9 mouse cellular contexts compared by ENCODE assay signal in genomic region chr17:26933885-26934827, GRCm38 (mm10). TPM values are rescaled to one million over a fixed set of nuclear protein-coding genes. Genes with fewer than 3 reads are reported as not detected.
A peak's percentile ranks its signal among the peaks of the same experiment; 100 is the strongest.
DNase-seq lines count a peak whose midpoint lies in the region; ATAC-seq lines count a peak whose summit lies in the region.
"Had no signal": no experiment of that assay in that cellular context is flagged by ENCODE, and none has a peak within 500 bp of the region (broad histone marks: within the 10 kb centered on the region; RNA-seq: fewer than 3 reads in every experiment).

No protein-coding gene starts in this region.

- ATAC-seq in kidney, embryonic 15.5 days (replicated peaks; ENCODE audit: low FRiP score) = no peak
- no peak for ATAC-seq in embryonic facial prominence, embryonic 12.5 days (ENCODE audit: insufficient number of reproducible peaks, insufficient read depth, low FRiP score, low TSS enrichment)
- no peak for ATAC-seq in hindbrain, embryonic 14.5 days (ENCODE audit: low FRiP score)
- no peak for ATAC-seq in midbrain, embryonic 13.5 days

- peak overlapping the region; percentile 91; the same call in 1 of the 2 replicates for H3K27ac ChIP-seq in kidney, embryonic 15.5 days
- peak overlapping the region; percentile 79 for H3K27ac ChIP-seq in embryonic facial prominence, embryonic 12.5 days
- H3K27ac ChIP-seq in hindbrain, embryonic 14.5 days = no peak overlapping the region
- H3K27ac ChIP-seq in midbrain, embryonic 13.5 days = no peak overlapping the region

- DNase-seq in kidney, adult 9 months = no peak
- DNase-seq in hindbrain, embryonic 14.5 days (ENCODE audit: low spot score) = no peak
- no peak for DNase-seq in spleen, adult 18-20 months
- no peak for DNase-seq in frontal cortex, postnatal 14 days (ENCODE audit: low spot score in 2 of 2)
- DNase-seq in left cerebral cortex, adult 11 months (ENCODE audit: low spot score) = no peak
- DNase-seq: cerebellum, postnatal 25 days had no signal

- no peaks in the 10 kb centered on the region for H3K27me3 ChIP-seq in kidney, embryonic 15.5 days
- no peaks in the 10 kb centered on the region for H3K27me3 ChIP-seq in embryonic facial prominence, embryonic 12.5 days
- no peaks in the 10 kb centered on the region for H3K27me3 ChIP-seq in hindbrain, embryonic 14.5 days (ENCODE audit: control insufficient read depth, insufficient read depth, low read length)
- no peaks in the 10 kb centered on the region for H3K27me3 ChIP-seq in midbrain, embryonic 13.5 days

- peaks cover 44% of the 10 kb centered on the region for H3K4me1 ChIP-seq in kidney, embryonic 15.5 days
- peaks cover 26% of the 10 kb centered on the region for H3K4me1 ChIP-seq in embryonic facial prominence, embryonic 12.5 days
- H3K4me1 ChIP-seq in hindbrain, embryonic 14.5 days (replicated peaks; ENCODE audit: control insufficient read depth, insufficient read depth, low read length) = peaks cover 22% of the 10 kb centered on the region
- H3K4me1 ChIP-seq in midbrain, embryonic 13.5 days (replicated peaks) = peaks cover 38% of the 10 kb centered on the region

- peak overlapping the region; percentile 97 for H3K4me2 ChIP-seq in kidney, embryonic 15.5 days
- H3K4me2 ChIP-seq in embryonic facial prominence, embryonic 12.5 days (replicated peaks) = peak overlapping the region; percentile 93
- H3K4me2 ChIP-seq in hindbrain, embryonic 14.5 days (replicated peaks) = peak overlapping the region; percentile 94
- peak overlapping the region; percentile 94 for H3K4me2 ChIP-seq in midbrain, embryonic 13.5 days (replicated peaks)

- peak overlapping the region; percentile 81 for H3K9ac ChIP-seq in kidney, embryonic 15.5 days
- H3K9ac ChIP-seq in embryonic facial prominence, embryonic 12.5 days = peak overlapping the region; percentile 81
- peak overlapping the region; percentile 87 for H3K9ac ChIP-seq in hindbrain, embryonic 14.5 days
- H3K9ac ChIP-seq in midbrain, embryonic 13.5 days (replicated peaks) = peak overlapping the region; percentile 88

- peaks cover 51% of the 10 kb centered on the region for H3K36me3 ChIP-seq in kidney, embryonic 15.5 days
- H3K36me3 ChIP-seq in embryonic facial prominence, embryonic 12.5 days = peaks cover 36% of the 10 kb centered on the region
- H3K36me3 ChIP-seq in hindbrain, embryonic 14.5 days (replicated peaks; ENCODE audit: control insufficient read depth, insufficient read depth) = peaks cover 27% of the 10 kb centered on the region
- H3K36me3 ChIP-seq in midbrain, embryonic 13.5 days = peaks cover 39% of the 10 kb centered on the region

- WGBS in kidney, embryonic 15.5 days = 75% methylated on average over 16 of the region's 16 CpGs
- WGBS in embryonic facial prominence, embryonic 12.5 days = 83% methylated on average over 16 of the region's 16 CpGs
- WGBS in hindbrain, embryonic 14.5 days = 86% methylated on average over 16 of the region's 16 CpGs
- 81% methylated on average over 16 of the region's 16 CpGs for WGBS in midbrain, embryonic 13.5 days

- H3K4me3 ChIP-seq in kidney, embryonic 15.5 days (replicated peaks) = peak overlapping the region; percentile 75
- peak overlapping the region; percentile 85 for H3K4me3 ChIP-seq in embryonic facial prominence, embryonic 12.5 days
- peak overlapping the region; percentile 79 for H3K4me3 ChIP-seq in hindbrain, embryonic 14.5 days (replicated peaks; ENCODE audit: low read length)
- H3K4me3 ChIP-seq in midbrain, embryonic 13.5 days (replicated peaks) = peak overlapping the region; percentile 72

- H3K9me3 ChIP-seq in kidney, embryonic 15.5 days (replicated peaks) = no peaks in the 10 kb centered on the region
- no peaks in the 10 kb centered on the region for H3K9me3 ChIP-seq in embryonic facial prominence, embryonic 12.5 days
- no peaks in the 10 kb centered on the region for H3K9me3 ChIP-seq in hindbrain, embryonic 14.5 days (ENCODE audit: control insufficient read depth, low read length)
- H3K9me3 ChIP-seq in midbrain, embryonic 13.5 days = no peaks in the 10 kb centered on the region

RNA-seq across cellular contexts. Expression of gene Phf1, which starts 1.3 kb away (rescaled TPM):
- polyA plus RNA-seq in kidney, embryonic 15.5 days (2015; fragmentation: Nextera tagmentation; extraction: Ambion mirVana) = 7.0 and 8.7 TPM in 2 replicates
- 13.9 and 17.1 TPM in 2 replicates for polyA plus RNA-seq in embryonic facial prominence, embryonic 12.5 days (2016; fragmentation: Nextera tagmentation; extraction: Ambion mirVana)
- 20.6 and 23.3 TPM in 2 replicates for polyA plus RNA-seq in hindbrain, embryonic 14.5 days (2014; fragmentation: Nextera tagmentation; extraction: Ambion mirVana)
- 13.6 and 17.7 TPM in 2 replicates for polyA plus RNA-seq in midbrain, embryonic 13.5 days (2015; fragmentation: Nextera tagmentation; extraction: Ambion mirVana)

RNA-seq across cellular contexts. Expression of gene Cuta, which starts 5.2 kb away (rescaled TPM):
- polyA plus RNA-seq in kidney, embryonic 15.5 days (2015; fragmentation: Nextera tagmentation; extraction: Ambion mirVana) = 192 and 203 TPM in 2 replicates
- polyA plus RNA-seq in embryonic facial prominence, embryonic 12.5 days (2016; fragmentation: Nextera tagmentation; extraction: Ambion mirVana) = 172 and 174 TPM in 2 replicates
- 112 and 113 TPM in 2 replicates for polyA plus RNA-seq in hindbrain, embryonic 14.5 days (2014; fragmentation: Nextera tagmentation; extraction: Ambion mirVana)
- polyA plus RNA-seq in midbrain, embryonic 13.5 days (2015; fragmentation: Nextera tagmentation; extraction: Ambion mirVana) = 145 and 148 TPM in 2 replicates

RNA-seq across cellular contexts. Expression of gene Syngap1, which starts 6.9 kb away (rescaled TPM):
- 1.9 and 2.0 TPM in 2 replicates for polyA plus RNA-seq in kidney, embryonic 15.5 days (2015; fragmentation: Nextera tagmentation; extraction: Ambion mirVana)
- polyA plus RNA-seq in embryonic facial prominence, embryonic 12.5 days (2016; fragmentation: Nextera tagmentation; extraction: Ambion mirVana) = 2.5 and 4.0 TPM in 2 replicates
- 4.3 and 5.0 TPM in 2 replicates for polyA plus RNA-seq in hindbrain, embryonic 14.5 days (2014; fragmentation: Nextera tagmentation; extraction: Ambion mirVana)
- polyA plus RNA-seq in midbrain, embryonic 13.5 days (2015; fragmentation: Nextera tagmentation; extraction: Ambion mirVana) = 5.0 and 6.2 TPM in 2 replicates

RNA-seq across cellular contexts. Expression of gene Kifc5b, which starts 17.3 kb away (rescaled TPM):
- polyA plus RNA-seq in kidney, embryonic 15.5 days (2015; fragmentation: Nextera tagmentation; extraction: Ambion mirVana) = 9.0 and 9.3 TPM in 2 replicates
- polyA plus RNA-seq in embryonic facial prominence, embryonic 12.5 days (2016; fragmentation: Nextera tagmentation; extraction: Ambion mirVana) = 7.9 and 9.7 TPM in 2 replicates
- polyA plus RNA-seq in hindbrain, embryonic 14.5 days (2014; fragmentation: Nextera tagmentation; extraction: Ambion mirVana) = 0.90 and 2.1 TPM in 2 replicates
- polyA plus RNA-seq in midbrain, embryonic 13.5 days (2015; fragmentation: Nextera tagmentation; extraction: Ambion mirVana) = 4.2 and 4.4 TPM in 2 replicates

RNA-seq across cellular contexts. Expression of gene Zbtb9, which starts 38.8 kb away (rescaled TPM):
- polyA plus RNA-seq in kidney, embryonic 15.5 days (2015; fragmentation: Nextera tagmentation; extraction: Ambion mirVana) = 18.4 and 20.0 TPM in 2 replicates
- 16.1 and 17.1 TPM in 2 replicates for polyA plus RNA-seq in embryonic facial prominence, embryonic 12.5 days (2016; fragmentation: Nextera tagmentation; extraction: Ambion mirVana)
- 9.7 and 11.1 TPM in 2 replicates for polyA plus RNA-seq in hindbrain, embryonic 14.5 days (2014; fragmentation: Nextera tagmentation; extraction: Ambion mirVana)
- polyA plus RNA-seq in midbrain, embryonic 13.5 days (2015; fragmentation: Nextera tagmentation; extraction: Ambion mirVana) = 18.9 and 20.8 TPM in 2 replicates

Comparison
In these comparisons a context has a peak if more than half of its experiments do, and no peak if none do; other contexts are left out.
1. H3K27ac ChIP-seq: peak in kidney, embryonic 15.5 days (single experiment) and embryonic facial prominence, embryonic 12.5 days (single experiment); none in hindbrain, embryonic 14.5 days (single experiment) and midbrain, embryonic 13.5 days (single experiment).
2. Peak in every context shown above with its lines, with median percentiles within 50 percentile points of each other: H3K4me2 ChIP-seq, H3K4me3 ChIP-seq and H3K9ac ChIP-seq.